In genomic region chr17:56999414-56999813, GRCm38 (mm10) we compare ENCODE assay signal across 15 mouse cellular contexts. TPM values are rescaled to one million over a fixed set of nuclear protein-coding genes. Genes with fewer than 3 reads are reported as not detected.
"Had no signal": no experiment of that assay in that cellular context is flagged by ENCODE, and none has a peak within 500 bp of the region (broad histone marks: within the 10 kb centered on the region; RNA-seq: fewer than 3 reads in every experiment).

No protein-coding gene starts in this region.

- H3K4me3 ChIP-seq: limb, embryonic 13.5 days; neural tube, embryonic 12.5 days had no signal

- H3K27me3 ChIP-seq: limb, embryonic 13.5 days; neural tube, embryonic 12.5 days had no signal

- H3K4me2 ChIP-seq: limb, embryonic 13.5 days; neural tube, embryonic 12.5 days had no signal

- DNase-seq: kidney, postnatal 25 days; layer of hippocampus, adult 9-11 months; lung, adult 18-20 months; midbrain, embryonic 14.5 days; thymus, postnatal 4 days had no signal

RNA-seq across cellular contexts. Expression of gene Pspn, which starts 0.4 kb away (rescaled TPM):
- total RNA-seq: layer of hippocampus, adult 18-20 months; left cerebral cortex, postnatal 36 days; liver, adult 2 months; neutrophil, adult 5-6 weeks had no signal
- polyA plus RNA-seq: limb, embryonic 13.5 days; liver, adult 2 months; liver, embryonic 14.5 days; lung, embryonic 16.5 days; midbrain, embryonic 14.5 days; neural tube, embryonic 12.5 days; stomach, postnatal 0 days had no signal

RNA-seq across cellular contexts. Expression of gene Gm17949, which starts 11.9 kb away (rescaled TPM):
- total RNA-seq: liver, adult 2 months; megakaryocyte-erythroid progenitor cell, adult 5-6 weeks; neutrophil, adult 5-6 weeks had no signal
- polyA plus RNA-seq: liver, adult 2 months; liver, embryonic 14.5 days had no signal
